Mouse (Mus musculus) erythroid progenitor cell, adult 5-6 weeks (primary cell): ENCODE data around the gene Zscan26. TPM values are rescaled to one million over a fixed set of nuclear protein-coding genes. Genes with fewer than 3 reads are reported as not detected.
"Not testable (repeated sequence)": the region's sequence is repeated elsewhere in the genome, so short reads cannot be mapped to it uniquely, and the experiment has no call there.

ENCODE experiments used
- ATAC-seq: replicated peaks from 2 replicates; pipeline ENCODE4 v1.8.0; 2016; ENCODE audit warnings: moderate number of reproducible peaks, mild to moderate bottlenecking, moderate TSS enrichment, inconsistent platforms; ENCODE audit not compliant: poor library complexity, low FRiP score, severe bottlenecking
- total RNA-seq, 2 experiments: library from RNA; stranded (forward) in 1 of 2; stranded (reverse) in 1 of 2; fragments of 150-400 nt in 1 of 2; fragments of 186-747, 209-891 nt in 1 of 2; gene quantifications; 2 replicates each; pipeline versions ENCODE4 v1.2.3 to v1.2.4; 2015 to 2017; ENCODE audit warnings: low replicate concordance in 2 of 2

Zscan26 gene
- total RNA-seq (2015; ENCODE audit: low replicate concordance) (4.7 and 8.0 TPM in 2 replicates), total RNA-seq (2017; ENCODE audit: low replicate concordance) (0.98 and 3.2 TPM in 2 replicates)

GRCm38 (mm10) chr13:21453449-21453848 lies at the start of gene Zscan26:
Gene Zscan26, minus strand, starts transcription at chr13:21453730.
- no peak; the same call in 1 of the 2 replicates for ATAC-seq

- ATAC-seq = no peak
Measured at GRCm38 (mm10) chr13:21502296-21502695, 48.8 kb upstream of the Zscan26 start.

- peak; percentile 77 for ATAC-seq
Measured at GRCm38 (mm10) chr13:21501182-21501581, 47.7 kb upstream of the Zscan26 start, which contains the start of gene Gm11273. Gene Gm11273, minus strand, starts transcription at chr13:21501418.

GRCm38 (mm10) chr13:21495080-21495479 lies 41.5 kb upstream of the Zscan26 start, which contains the start of gene AK157302:
Gene AK157302, plus strand, starts transcription at chr13:21495223.
- ATAC-seq = no peak

GRCm38 (mm10) chr13:21492847-21493246 lies 39.3 kb upstream of the Zscan26 start:
- no peak for ATAC-seq

GRCm38 (mm10) chr13:21486881-21487280 lies 33.4 kb upstream of the Zscan26 start:
- ATAC-seq = no peak

- ATAC-seq = not testable (repeated sequence)
Measured at GRCm38 (mm10) chr13:21478759-21479670, 25.5 kb upstream of the Zscan26 start, which contains the start of the genes Zkscan4 and Gm10065. Gene Zkscan4, plus strand, starts transcription at chr13:21478907. Gene Gm10065, minus strand, starts transcription at chr13:21479441.

- ATAC-seq = no peak
Measured at GRCm38 (mm10) chr13:21472427-21472826, 18.9 kb upstream of the Zscan26 start.

- ATAC-seq = no peak
Measured at GRCm38 (mm10) chr13:21469097-21469496, 15.6 kb upstream of the Zscan26 start.

GRCm38 (mm10) chr13:21468061-21469019 lies 14.8 kb upstream of the Zscan26 start, which contains the start of gene Nkapl:
Gene Nkapl, minus strand, starts transcription at chr13:21468509.
- peak; percentile 100 for ATAC-seq

GRCm38 (mm10) chr13:21467336-21467735 lies 13.8 kb upstream of the Zscan26 start:
- ATAC-seq = no peak

GRCm38 (mm10) chr13:21462516-21462915 lies 9.0 kb upstream of the Zscan26 start:
- ATAC-seq = not testable (repeated sequence)

GRCm38 (mm10) chr13:21456347-21456746 lies 2.8 kb upstream of the Zscan26 start:
- ATAC-seq = no peak

GRCm38 (mm10) chr13:21454133-21454532 lies 603 bp upstream of the Zscan26 start:
- no peak for ATAC-seq

GRCm38 (mm10) chr13:21453042-21453441 lies 488 bp downstream of the Zscan26 start:
- ATAC-seq = no peak

- ATAC-seq = no peak
Measured at GRCm38 (mm10) chr13:21447856-21448614, 5.5 kb downstream of the Zscan26 start.

- ATAC-seq = no peak
Measured at GRCm38 (mm10) chr13:21446796-21447195, 6.7 kb downstream of the Zscan26 start.

GRCm38 (mm10) chr13:21441207-21441572 lies 12.3 kb downstream of the Zscan26 start:
- no peak for ATAC-seq
